Mouse (Mus musculus) frontal cortex, adult (tissue): ENCODE measurements at regions not wholly inside any gene's neighbourhood (a gene's known extent, or its start where the extent isn't known, plus 50 kb on each side); places are given as distances from the start of the nearest gene placed in this dataset.
"Not testable (repeated sequence)": the region's sequence is repeated elsewhere in the genome, so short reads cannot be mapped to it uniquely, and the experiment has no call there.

Experiments
- ATAC-seq: cut with Nextera tagmentation; 2 replicates; pipeline ENCODE4 v1.9.2; 2017; ENCODE audit warnings: mild to moderate bottlenecking, moderate library complexity, mixed read lengths; ENCODE audit not compliant: low TSS enrichment

GRCm38 (mm10) chr1:109811191-109811590, 171.0 kb upstream of the Cdh7 start:
- not testable (repeated sequence) for ATAC-seq

GRCm38 (mm10) chr1:109850591-109850990, 131.6 kb upstream of the Cdh7 start:
- ATAC-seq = no peak

GRCm38 (mm10) chr1:109898652-109899051, 83.6 kb upstream of the Cdh7 start:
- ATAC-seq = no peak

GRCm38 (mm10) chr1:109929483-109930255, 52.6 kb upstream of the Cdh7 start:
- peak; percentile 81 for ATAC-seq
